Mouse (Mus musculus) cerebellum, adult 9-11 months (tissue): ENCODE measurements around the gene Hspa1a.
"Not testable (repeated sequence)": the region's sequence is repeated elsewhere in the genome, so short reads cannot be mapped to it uniquely, and the experiment has no call there.

ENCODE experiments used
- DNase-seq: peaks from one replicate; pipeline ENCODE4 v3.0.0; 2022

Hspa1a gene

DNA sequence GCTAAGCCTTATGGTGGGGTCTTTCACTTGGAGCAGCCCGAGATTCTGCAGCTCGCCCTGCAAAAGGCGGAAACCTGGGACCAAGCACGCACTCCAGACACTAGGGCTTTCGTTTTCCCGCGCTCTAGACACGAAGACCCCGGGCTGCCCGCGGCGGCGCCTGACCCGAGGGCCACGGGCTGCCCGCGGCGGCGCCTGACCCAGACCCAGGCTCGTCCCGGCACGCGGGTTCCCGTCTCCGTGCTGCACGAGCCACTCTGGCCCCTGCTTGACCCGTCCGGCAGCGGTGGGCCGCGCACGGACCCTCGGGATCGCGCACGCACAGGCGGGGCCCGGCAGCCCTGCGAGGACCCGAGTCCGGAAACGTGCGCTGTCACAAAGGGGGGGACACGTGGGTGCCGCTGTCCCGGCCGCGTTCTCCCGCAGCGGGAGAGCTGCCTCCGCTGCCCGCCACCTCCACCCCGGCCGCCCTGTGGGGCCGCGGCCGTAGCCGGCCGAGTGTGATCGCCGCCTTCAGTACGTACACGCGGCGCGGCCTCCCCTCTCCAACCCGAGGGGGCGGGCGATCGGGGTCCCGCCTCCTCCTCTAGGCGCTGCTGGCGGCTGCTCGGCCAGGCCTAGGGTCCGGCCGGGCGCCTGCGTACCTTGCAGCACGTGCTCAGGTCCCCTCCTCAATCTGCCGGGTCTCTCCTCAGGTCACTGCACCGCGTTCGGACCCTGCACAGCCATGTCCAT lies 28.9 kb upstream of the Hspa1a start, which contains the start of gene Vars:
Gene Vars, plus strand, starts transcription at position 271 of the 735 bp plus-strand sequence.
- peak; percentile 87 for DNase-seq

DNA sequence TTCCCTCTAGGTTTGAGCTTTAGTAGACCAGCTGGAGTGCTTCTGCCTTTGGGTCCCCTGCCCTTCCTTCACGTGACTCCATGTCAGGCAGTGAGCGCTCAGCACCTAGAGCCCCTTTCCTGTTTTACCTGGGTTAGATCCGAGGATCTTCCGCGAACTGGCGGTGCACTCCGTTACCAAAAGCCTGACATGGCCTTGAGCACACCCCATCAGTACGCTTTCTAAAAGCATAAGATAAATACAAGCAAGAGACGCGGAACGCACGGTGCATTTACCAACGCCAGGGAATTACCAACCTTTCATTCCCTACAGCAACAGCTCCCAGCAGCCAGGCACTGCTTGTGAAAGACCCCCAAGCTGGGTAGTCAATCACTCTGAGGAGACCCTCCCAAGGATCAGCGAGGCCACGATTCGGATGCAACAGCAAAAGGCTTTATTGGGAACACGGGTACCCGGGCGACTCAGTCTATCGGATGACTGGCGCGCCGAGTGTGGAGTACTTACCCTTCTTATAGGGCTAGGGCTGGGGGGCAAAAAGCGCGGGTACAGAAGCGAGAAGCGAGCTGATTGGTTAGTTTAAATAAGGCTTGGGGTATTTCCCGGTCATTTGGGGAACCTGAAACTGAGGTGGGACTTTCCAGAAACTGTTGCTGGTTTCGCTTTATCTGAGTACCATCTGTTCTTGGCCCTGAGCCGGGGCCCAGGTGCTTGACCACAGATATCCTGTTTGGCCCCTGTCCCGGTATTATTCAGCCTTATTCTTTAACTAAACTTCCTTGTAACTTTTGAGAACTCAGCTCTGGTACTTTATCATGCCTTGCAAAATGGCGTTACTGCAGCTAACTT lies 28.1 kb upstream of the Hspa1a start:
- DNase-seq, result peak; percentile 35

DNA sequence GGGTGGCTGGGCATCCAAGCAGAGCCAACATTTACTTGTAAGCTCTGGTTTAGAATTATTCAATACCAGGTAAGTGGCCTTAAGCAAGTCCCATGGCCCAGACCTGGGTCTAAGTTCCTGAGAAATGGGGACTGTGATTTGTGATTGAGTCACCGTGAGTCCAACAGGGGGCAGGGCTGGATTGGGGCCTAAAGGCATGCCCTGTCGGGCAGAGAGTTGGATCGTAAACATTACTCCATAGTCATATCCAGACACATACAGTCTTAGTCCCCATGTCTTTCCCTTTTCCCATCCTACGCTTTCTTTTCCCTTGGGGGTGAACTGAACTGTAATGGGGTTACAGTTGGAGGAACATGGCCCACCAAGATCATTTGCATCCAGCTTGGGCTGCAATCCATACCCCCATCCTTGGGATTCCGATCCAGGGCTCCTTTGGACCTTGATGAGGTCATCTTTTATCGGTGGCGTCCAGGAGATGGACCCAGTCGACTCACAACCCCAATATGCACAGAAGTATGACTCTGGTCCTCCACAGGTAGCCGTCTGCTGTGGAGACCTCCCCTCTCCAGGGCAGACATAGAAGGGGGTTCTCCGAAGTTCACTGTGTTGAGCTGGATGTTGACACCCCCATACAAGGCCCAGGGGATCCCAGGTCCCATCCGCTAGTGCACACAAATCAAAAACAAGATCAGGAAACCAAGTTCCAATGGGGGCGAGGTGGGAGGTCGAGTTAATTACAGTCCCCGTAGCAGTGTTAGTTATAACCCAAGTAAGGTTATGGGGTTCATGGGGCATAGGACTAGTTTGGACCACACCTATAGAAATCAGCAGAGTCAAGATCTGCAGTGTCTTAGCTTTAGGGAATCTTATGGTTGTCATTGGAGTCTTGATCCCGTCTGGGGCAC lies 26.8 kb upstream of the Hspa1a start:
- peak; percentile 39 for DNase-seq

DNA sequence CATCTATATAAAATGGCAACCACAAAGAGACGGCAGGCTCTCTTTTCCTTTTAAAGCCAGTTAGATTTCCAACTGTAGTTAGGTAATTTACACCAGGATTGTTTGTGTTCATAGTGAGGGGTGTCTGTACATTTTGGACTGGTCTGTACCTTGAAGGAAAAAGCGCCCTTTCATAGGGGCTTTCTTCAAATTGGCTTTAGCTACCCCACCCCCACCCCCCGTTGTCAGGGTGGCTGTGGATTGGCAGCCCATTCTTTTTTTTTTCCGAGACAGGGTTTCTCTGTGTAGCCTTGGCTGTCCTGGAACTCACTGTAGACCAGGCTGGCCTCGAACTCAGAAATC lies 25.2 kb upstream of the Hspa1a start:
- DNase-seq, result no peak

GRCm38 (mm10) chr17:34996411-34997141 lies 24.6 kb upstream of the Hspa1a start:
- no peak for DNase-seq

GRCm38 (mm10) chr17:34995927-34996326 lies 24.0 kb upstream of the Hspa1a start:
- DNase-seq, result not testable (repeated sequence)

DNA sequence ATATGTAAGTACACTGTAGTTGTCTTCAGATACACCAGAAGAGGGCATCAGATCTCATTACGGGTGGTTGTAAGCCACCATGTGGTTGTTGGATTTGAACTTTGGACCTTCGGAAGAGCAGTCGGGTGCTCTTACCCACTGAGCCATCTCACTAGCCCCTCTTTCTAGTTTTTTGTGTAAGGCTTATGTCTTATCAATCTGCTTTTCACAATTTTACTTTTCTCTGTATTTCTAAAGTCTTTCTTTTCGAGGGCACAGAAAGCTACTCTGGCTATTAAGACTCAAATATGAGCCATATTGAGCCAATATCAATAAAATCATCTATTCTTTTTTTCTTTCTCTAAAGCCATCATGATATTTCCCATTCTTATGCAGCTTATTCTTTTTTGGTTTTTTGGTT lies 23.2 kb upstream of the Hspa1a start:
- DNase-seq, result not testable (repeated sequence)

GRCm38 (mm10) chr17:34994751-34995150 lies 22.8 kb upstream of the Hspa1a start:
- DNase-seq, result no peak

DNA sequence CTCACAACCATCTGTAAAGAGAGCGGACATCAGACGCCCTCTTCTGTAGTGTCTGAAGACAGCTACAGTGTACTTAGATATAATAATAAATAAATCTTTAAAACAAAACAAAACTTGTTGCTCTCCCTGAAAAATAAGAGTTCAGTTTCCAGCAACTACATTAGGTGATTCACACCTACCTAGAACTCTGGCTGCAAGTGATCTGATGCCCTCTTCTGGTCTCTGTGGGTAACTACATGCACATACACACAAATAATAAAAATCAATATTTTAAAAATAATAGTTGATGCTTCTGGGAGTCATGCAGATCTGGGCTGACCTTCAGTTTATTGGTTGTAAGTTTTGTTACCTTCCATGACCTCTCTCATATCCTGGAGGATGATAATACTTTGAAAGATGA lies 12.3 kb upstream of the Hspa1a start:
- DNase-seq, result no peak

DNA sequence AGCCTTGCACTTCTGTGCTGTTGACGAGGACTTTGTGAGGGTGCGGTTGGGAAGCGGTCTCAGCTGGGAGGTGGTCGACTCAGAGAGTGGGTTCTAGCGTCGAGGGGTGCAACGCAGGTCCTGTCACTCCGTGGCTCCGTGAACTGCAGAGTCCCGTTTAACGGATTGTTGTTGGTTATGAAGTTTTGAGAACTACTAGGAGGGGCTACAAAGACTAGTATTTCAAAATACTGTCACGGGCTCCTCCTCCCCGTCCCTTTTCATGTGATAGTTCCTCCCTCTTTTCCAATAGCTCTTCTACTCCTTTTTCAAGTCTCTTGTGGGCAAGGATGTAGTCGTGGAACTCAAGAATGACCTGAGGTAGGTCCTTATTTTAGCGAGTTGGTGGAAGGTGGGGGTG lies 10.4 kb upstream of the Hspa1a start:
- no peak for DNase-seq

GRCm38 (mm10) chr17:34981690-34982180 lies 9.8 kb upstream of the Hspa1a start, which contains the start of gene Lsm2:
Lsm2 (plus strand) TSS chr17:34981862.
- peak; percentile 94 for DNase-seq

DNA sequence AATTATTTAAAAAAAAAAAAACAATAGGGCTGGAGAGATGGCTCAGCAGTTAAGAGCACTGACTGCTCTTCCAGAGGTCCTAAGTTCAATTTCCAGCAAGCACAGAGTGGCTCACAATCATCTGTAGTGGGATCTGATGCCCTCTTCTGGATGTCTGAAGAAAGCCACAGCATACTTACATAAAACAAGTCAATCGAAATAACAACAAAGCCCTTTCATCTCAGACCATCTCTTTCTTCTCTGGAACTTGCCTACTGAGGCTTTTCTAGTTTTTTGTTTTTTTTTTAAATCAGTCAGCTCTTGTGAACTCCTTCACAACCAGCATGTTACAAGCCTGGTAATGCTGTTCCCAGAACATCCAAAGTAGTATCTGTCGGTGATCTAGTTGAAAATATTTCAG lies 8.7 kb upstream of the Hspa1a start:
- no peak for DNase-seq

DNA sequence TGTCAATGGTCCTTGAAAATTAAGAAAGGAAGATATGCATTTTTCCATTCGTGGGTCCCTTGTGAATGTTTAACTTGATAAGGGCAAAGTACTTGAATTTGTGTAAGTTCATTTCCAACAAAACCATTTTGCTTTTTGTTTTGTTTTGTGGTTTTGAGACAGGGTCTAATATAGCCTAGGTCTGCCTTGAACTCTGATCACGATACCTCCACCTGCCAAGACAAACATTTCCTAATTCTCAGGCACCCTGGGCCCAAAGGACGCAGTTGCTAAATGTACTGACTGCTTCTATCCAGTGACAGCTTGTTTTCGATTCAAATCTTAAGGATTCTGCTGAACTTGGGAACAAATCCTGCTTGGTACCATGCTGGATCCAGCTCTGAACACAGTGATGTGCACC lies 7.7 kb upstream of the Hspa1a start:
- DNase-seq, result no peak

DNA sequence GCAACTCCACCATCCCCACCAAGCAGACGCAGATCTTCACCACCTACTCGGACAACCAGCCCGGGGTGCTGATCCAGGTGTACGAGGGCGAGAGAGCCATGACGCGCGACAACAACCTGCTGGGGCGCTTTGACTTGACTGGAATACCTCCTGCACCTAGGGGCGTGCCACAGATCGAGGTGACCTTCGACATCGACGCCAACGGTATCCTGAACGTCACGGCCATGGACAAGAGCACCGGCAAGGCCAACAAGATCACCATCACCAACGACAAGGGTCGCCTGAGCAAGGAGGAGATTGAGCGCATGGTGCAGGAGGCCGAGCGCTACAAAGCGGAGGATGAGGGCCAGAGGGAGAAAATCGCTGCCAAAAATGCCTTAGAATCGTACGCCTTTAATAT lies 6.3 kb upstream of the Hspa1a start:
- DNase-seq, result no peak

GRCm38 (mm10) chr17:34977000-34977399 lies 5.0 kb upstream of the Hspa1a start:
- no peak for DNase-seq

DNA sequence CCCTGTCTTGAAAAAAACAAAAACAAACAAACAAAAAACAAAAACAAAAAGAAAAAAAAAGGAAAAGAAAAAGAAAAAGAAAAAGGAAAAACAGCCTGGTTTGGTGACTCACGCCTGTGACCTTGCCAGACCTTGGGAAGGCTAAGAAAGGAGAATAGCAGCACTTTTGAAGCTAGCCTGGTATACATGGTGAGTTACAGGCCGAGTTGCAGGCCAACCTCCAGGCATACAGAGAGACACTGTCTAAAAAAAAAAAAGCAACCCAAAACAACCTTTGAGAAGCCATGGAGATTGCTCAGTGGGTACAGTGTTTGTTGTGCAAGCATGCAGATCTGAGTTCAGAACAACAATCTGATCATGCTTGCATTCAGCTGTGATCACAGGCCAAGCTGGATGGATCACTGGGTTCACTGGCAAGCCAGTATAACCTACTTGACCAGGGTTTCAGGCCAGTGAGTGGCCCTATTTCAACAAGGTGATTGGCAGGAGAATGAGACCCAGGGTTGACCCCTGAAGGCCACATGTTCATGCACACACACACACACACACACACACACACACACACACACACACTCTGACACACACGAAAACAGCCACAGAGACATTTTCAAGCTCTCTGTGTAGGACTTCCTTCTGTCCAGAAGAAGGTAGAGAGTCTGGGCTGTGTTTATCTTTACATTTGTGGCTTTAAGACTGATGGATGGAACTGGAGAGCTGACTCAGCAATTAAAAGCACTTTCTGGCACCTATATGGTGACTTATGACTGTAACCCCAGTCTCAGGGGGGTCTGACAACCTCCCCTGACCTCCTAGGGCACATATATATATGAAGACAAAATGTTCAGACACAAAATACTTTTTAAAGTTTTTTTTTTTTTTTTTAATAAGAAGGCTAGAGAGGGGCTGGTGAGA lies 3.9 kb upstream of the Hspa1a start:
- DNase-seq, result no peak

DNA sequence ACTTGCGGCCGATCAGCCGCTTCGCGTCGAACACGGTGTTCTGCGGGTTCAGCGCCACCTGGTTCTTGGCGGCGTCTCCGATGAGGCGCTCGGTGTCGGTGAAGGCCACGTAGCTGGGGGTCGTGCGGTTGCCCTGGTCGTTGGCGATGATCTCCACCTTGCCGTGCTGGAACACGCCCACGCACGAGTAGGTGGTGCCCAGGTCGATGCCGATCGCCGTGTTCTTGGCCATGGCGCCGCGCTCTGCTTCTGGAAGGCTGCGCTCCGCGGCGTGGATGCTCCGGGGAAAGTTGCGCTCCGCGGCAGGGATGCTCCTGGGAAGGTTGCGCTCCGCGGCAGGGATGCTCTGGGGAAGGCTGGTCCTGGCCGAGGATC lies 275 bp downstream of the Hspa1a start:
- DNase-seq, result not testable (repeated sequence)

GRCm38 (mm10) chr17:34970850-34971249 lies 1.1 kb downstream of the Hspa1a start:
- not testable (repeated sequence) for DNase-seq

- not testable (repeated sequence) for DNase-seq
These were observed 2.1 kb downstream of the Hspa1a start, which contains the start of gene Gm20481 for GRCm38 (mm10) chr17:34969822-34970221. Gm20481 (plus strand) TSS chr17:34969912.

GRCm38 (mm10) chr17:34965627-34966026 lies 6.3 kb downstream of the Hspa1a start:
- no peak for DNase-seq

GRCm38 (mm10) chr17:34964640-34965049 lies 7.3 kb downstream of the Hspa1a start:
- no peak for DNase-seq
